Mouse (Mus musculus): ENCODE data around the gene Scmh1.

DNA sequence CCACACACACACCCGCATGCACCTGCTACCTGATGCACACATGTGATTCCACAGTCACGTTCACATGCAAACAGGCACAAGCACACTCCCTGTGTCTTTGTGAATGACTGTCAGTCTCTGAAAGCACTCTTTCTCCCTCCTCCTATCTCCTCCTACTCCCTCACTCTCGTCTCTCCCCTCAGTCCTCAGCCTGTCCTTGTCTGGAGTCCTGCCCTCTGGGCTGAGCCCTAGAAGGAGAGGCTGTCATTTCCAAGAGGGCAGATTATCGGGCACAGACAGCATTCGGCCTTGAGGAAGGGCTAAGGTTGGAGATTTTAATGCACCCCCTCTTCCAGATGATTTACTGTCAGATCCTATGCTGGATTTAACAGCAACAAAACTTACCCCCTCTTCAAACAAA lies 39.6 kb upstream of the Scmh1 start:
- TF ChIP-seq CTCF (IDR thresholded peaks at IDR 0.05; ENCODE audit: low read depth) (no peak), EP300 (IDR thresholded peaks at IDR 0.05; ENCODE audit: low read depth) (no peak)
